Mouse (Mus musculus): ENCODE data around the gene Kcnq1. TPM values are rescaled to one million over a fixed set of nuclear protein-coding genes. Genes with fewer than 3 reads are reported as not detected.

Kcnq1 gene
- total and polyA plus RNA-seq, 3 experiments, result 0.63 to 0.96 TPM; not detected in 1

- Histone ChIP-seq H3K9me3 (replicated peaks; ENCODE audit: insufficient read depth, low read length) (no peaks in the 10 kb centered on the region), H3K4me1 (ENCODE audit: control insufficient read depth in 1 of 2, insufficient read depth in 2 of 2, low read length in 2 of 2) (peaks cover 3% of the 10 kb centered on the region in 2 experiments; a peak in 2 of 4 replicates), H3K36me3 (ENCODE audit: control insufficient read depth in 1 of 2, insufficient read depth in 2 of 2, low read length in 2 of 2) (no peaks in the 10 kb centered on the region), H3K27ac (ENCODE audit: control insufficient read depth, low read depth, low read length) (no peak overlapping the region), H3K27me3 (ENCODE audit: control insufficient read depth in 1 of 2, insufficient read depth in 2 of 2, low read length in 2 of 2) (peaks cover 0 to 2% of the 10 kb centered on the region in 2 experiments; a peak in 2 of 4 replicates), H3K4me3 (ENCODE audit: control insufficient read depth in 1 of 2, insufficient read depth in 1 of 2, low read depth in 2 of 2, low read length in 2 of 2) (no peak overlapping the region), H3K79me2 (ENCODE audit: control insufficient read depth, insufficient read depth, low read length, poor library complexity) (no peaks in the 10 kb centered on the region), H3K9ac (ENCODE audit: control insufficient read depth, low read depth, low read length, poor library complexity, severe bottlenecking) (no peak overlapping the region)
- TF ChIP-seq USF1 (IDR thresholded peaks at IDR 0.05; ENCODE audit: low read depth, low read length), result peak; percentile 61; the same call in 1 of the 2 replicates
- TF ChIP-seq ZC3H11A (IDR thresholded peaks at IDR 0.05; ENCODE audit: low read depth, low read length), result no peak
- no peak for DNase-seq (ENCODE audit: low read depth, low spot score)
Observed at GRCm38 (mm10) chr7:143359762-143360161, 253.6 kb downstream of the Kcnq1 start.

GRCm38 (mm10) chr7:143360776-143361175, 254.6 kb downstream of the Kcnq1 start:
- H3K27me3 ChIP-seq (ENCODE audit: control insufficient read depth in 1 of 2, insufficient read depth in 2 of 2, low read length in 2 of 2), result peaks cover 0 to 1% of the 10 kb centered on the region in 2 experiments; a peak in 1 of 4 replicates
- H3K4me3 ChIP-seq (ENCODE audit: control insufficient read depth in 1 of 2, insufficient read depth in 1 of 2, low read depth in 2 of 2, low read length in 2 of 2), result no peak overlapping the region
- no peak overlapping the region for H3K27ac ChIP-seq (ENCODE audit: control insufficient read depth, low read depth, low read length)
- TF ChIP-seq JUND (IDR thresholded peaks at IDR 0.05; ENCODE audit: low read depth, low read length) (no peak), E2F4 (IDR thresholded peaks at IDR 0.05; ENCODE audit: borderline replicate concordance, low read depth, low read length) (no peak), TBP (IDR thresholded peaks at IDR 0.05; ENCODE audit: low read depth, low read length) (no peak), HCFC1 (IDR thresholded peaks at IDR 0.05; ENCODE audit: low read depth, low read length) (no peak), BHLHE40 (IDR thresholded peaks at IDR 0.05; ENCODE audit: borderline replicate concordance, low read depth, low read length) (no peak), CHD2 (IDR thresholded peaks at IDR 0.05; ENCODE audit: low read length) (no peak)
- no peaks in the 10 kb centered on the region for H3K79me2 ChIP-seq (ENCODE audit: control insufficient read depth, insufficient read depth, low read length, poor library complexity)
- H3K36me3 ChIP-seq (ENCODE audit: control insufficient read depth in 1 of 2, insufficient read depth in 2 of 2, low read length in 2 of 2), result no peaks in the 10 kb centered on the region
- no peak for DNase-seq (ENCODE audit: low read depth, low spot score)
- H3K4me1 ChIP-seq (ENCODE audit: control insufficient read depth in 1 of 2, insufficient read depth in 2 of 2, low read length in 2 of 2), result peaks cover 3 to 5% of the 10 kb centered on the region in 2 experiments; a peak in 2 of 4 replicates
- H3K9me3 ChIP-seq (replicated peaks; ENCODE audit: insufficient read depth, low read length), result no peaks in the 10 kb centered on the region
- no peak overlapping the region for H3K9ac ChIP-seq (ENCODE audit: control insufficient read depth, low read depth, low read length, poor library complexity, severe bottlenecking)

GRCm38 (mm10) chr7:143364092-143364832, 258.1 kb downstream of the Kcnq1 start:
- no peak overlapping the region for H3K9ac ChIP-seq (ENCODE audit: control insufficient read depth, low read depth, low read length, poor library complexity, severe bottlenecking)
- DNase-seq (ENCODE audit: low read depth, low spot score), result peak; percentile 32
- TF ChIP-seq MYB (IDR thresholded peaks at IDR 0.05; ENCODE audit: low read depth, low read length) (peak; percentile 52; the same call in 1 of the 2 replicates), SIN3A (IDR thresholded peaks at IDR 0.05; ENCODE audit: low read length) (no peak), POLR2A (IDR thresholded peaks at IDR 0.05; ENCODE audit: control insufficient read depth in 1 of 2, insufficient read depth in 1 of 2, low read depth in 1 of 2, low read length in 2 of 2, poor library complexity in 1 of 2) (no peak), MAFK (IDR thresholded peaks at IDR 0.05; ENCODE audit: borderline replicate concordance, low read depth, low read length) (no peak), ETS1 (IDR thresholded peaks at IDR 0.05; ENCODE audit: low read depth, low read length) (peak; percentile 41; the same call in 1 of the 2 replicates), NELFE (IDR thresholded peaks at IDR 0.05; ENCODE audit: low read depth, low read length) (no peak), EP300 (IDR thresholded peaks at IDR 0.05; ENCODE audit: low read depth in 1 of 2, low read length in 2 of 2) (peak in 1 of 2 experiments; percentile 59; a peak in 1 of 4 replicates), MEF2A (IDR thresholded peaks at IDR 0.05; ENCODE audit: extremely low read depth, insufficient replicate concordance, low read depth, low read length, poor library complexity, severe bottlenecking) (peak; percentile 89; the same call in 1 of the 2 replicates), TAL1 (IDR thresholded peaks at IDR 0.05; ENCODE audit: low read length) (0 out of 2 replicates have a peak, but pooled peaks have one; percentile 20), POLR2AphosphoS2 (IDR thresholded peaks at IDR 0.05; ENCODE audit: low read length) (no peak), USF2 (IDR thresholded peaks at IDR 0.05; ENCODE audit: borderline replicate concordance in 1 of 2, insufficient read depth in 1 of 2, low read depth in 1 of 2, low read length in 2 of 2) (no peak), GATA1 (IDR thresholded peaks at IDR 0.05; ENCODE audit: low read depth, low read length) (peak; percentile 52; the same call in 1 of the 2 replicates)
- H3K4me1 ChIP-seq (ENCODE audit: control insufficient read depth in 1 of 2, insufficient read depth in 2 of 2, low read length in 2 of 2), result peaks cover 3 to 5% of the 10 kb centered on the region in 2 experiments; a peak in 2 of 4 replicates
- H3K9me3 ChIP-seq (replicated peaks; ENCODE audit: insufficient read depth, low read length), result no peaks in the 10 kb centered on the region
- H3K36me3 ChIP-seq (ENCODE audit: control insufficient read depth in 1 of 2, insufficient read depth in 2 of 2, low read length in 2 of 2), result peaks cover 0 to 3% of the 10 kb centered on the region in 2 experiments; a peak in 2 of 4 replicates
- no peaks in the 10 kb centered on the region for H3K79me2 ChIP-seq (ENCODE audit: control insufficient read depth, insufficient read depth, low read length, poor library complexity)
- no peak overlapping the region for H3K4me3 ChIP-seq (ENCODE audit: control insufficient read depth in 1 of 2, insufficient read depth in 1 of 2, low read depth in 2 of 2, low read length in 2 of 2)
- no peak overlapping the region for H3K27ac ChIP-seq (ENCODE audit: control insufficient read depth, low read depth, low read length)
- no peaks in the 10 kb centered on the region for H3K27me3 ChIP-seq (ENCODE audit: control insufficient read depth in 1 of 2, insufficient read depth in 2 of 2, low read length in 2 of 2)

Data from MEL (cell line).